In genomic region chr3:98734340-98734739, GRCm38 (mm10) we compare ENCODE assay signal across 20 mouse cellular contexts. TPM values are rescaled to one million over a fixed set of nuclear protein-coding genes. Genes with fewer than 3 reads are reported as not detected.
"Had no signal": no experiment of that assay in that cellular context is flagged by ENCODE, and none has a peak within 500 bp of the region (broad histone marks: within the 10 kb centered on the region; RNA-seq: fewer than 3 reads in every experiment).

No protein-coding gene starts in this region.

- H3K27ac ChIP-seq: limb, embryonic 12.5 days; limb, embryonic 15.5 days; liver, embryonic 12.5 days; liver, embryonic 15.5 days; midbrain, embryonic 15.5 days; neural tube, embryonic 12.5 days had no signal

- ATAC-seq: liver, embryonic 12.5 days; midbrain, embryonic 15.5 days had no signal

- DNase-seq: kidney, adult 11 months; left cerebral cortex, postnatal 4 days; lung, adult 2 months; lung, postnatal 14 days; lung, postnatal 4 days; retina, postnatal 1 day; right cerebral cortex, postnatal 25 days; thymus, adult 18-20 months; thymus, postnatal 25 days had no signal

- H3K36me3 ChIP-seq: limb, embryonic 12.5 days; limb, embryonic 15.5 days; liver, embryonic 12.5 days; liver, embryonic 15.5 days; midbrain, embryonic 15.5 days; neural tube, embryonic 12.5 days had no signal

- H3K4me2 ChIP-seq: limb, embryonic 12.5 days; limb, embryonic 15.5 days; liver, embryonic 12.5 days; liver, embryonic 15.5 days; midbrain, embryonic 11.5 days; midbrain, embryonic 15.5 days; neural tube, embryonic 12.5 days had no signal

- H3K9ac ChIP-seq: limb, embryonic 12.5 days; limb, embryonic 15.5 days; liver, embryonic 12.5 days; liver, embryonic 15.5 days; midbrain, embryonic 15.5 days; neural tube, embryonic 12.5 days had no signal

- H3K4me1 ChIP-seq: limb, embryonic 12.5 days; limb, embryonic 15.5 days; liver, embryonic 12.5 days; liver, embryonic 15.5 days; midbrain, embryonic 15.5 days; neural tube, embryonic 12.5 days had no signal

- H3K9me3 ChIP-seq: limb, embryonic 12.5 days; limb, embryonic 15.5 days; liver, embryonic 12.5 days; liver, embryonic 15.5 days; midbrain, embryonic 15.5 days; neural tube, embryonic 12.5 days had no signal

- H3K27me3 ChIP-seq: limb, embryonic 12.5 days; limb, embryonic 15.5 days; liver, embryonic 12.5 days; liver, embryonic 15.5 days; midbrain, embryonic 15.5 days; neural tube, embryonic 12.5 days had no signal

- H3K4me3 ChIP-seq: limb, embryonic 12.5 days; limb, embryonic 15.5 days; liver, embryonic 12.5 days; liver, embryonic 15.5 days; midbrain, embryonic 15.5 days; neural tube, embryonic 12.5 days had no signal

RNA-seq across cellular contexts. Expression of gene Hsd3b2, which starts 10.0 kb away (rescaled TPM):
- polyA plus RNA-seq: limb, embryonic 12.5 days; limb, embryonic 15.5 days; liver, embryonic 12.5 days; lung, adult 2 months; lung, embryonic 16.5 days; midbrain, embryonic 11.5 days; neural tube, embryonic 12.5 days; stomach, embryonic 16.5 days; testis, adult 2 months had no signal

RNA-seq across cellular contexts. Expression of gene Hsd3b3, which starts 28.6 kb away (rescaled TPM):
- polyA plus RNA-seq: limb, embryonic 12.5 days; limb, embryonic 15.5 days; lung, embryonic 16.5 days; spleen, adult 2 months; testis, adult 2 months had no signal
